Mouse (Mus musculus) cortical plate, adult 2 months (tissue): Measurements from ENCODE around the gene Rundc3a.

ENCODE experiments used
- CTCF ChIP-seq: fragments of 200-500 bp; IDR thresholded peaks from 2 replicates; pipeline ENCODE4 v1.5.1; 2011; ENCODE audit warnings: mild to moderate bottlenecking, control low read depth, low read length; ENCODE audit not compliant: insufficient read depth; ENCODE audit errors: extremely low read depth
- POLR2A ChIP-seq: fragments of 200-500 bp; IDR thresholded peaks from 2 replicates; pipeline ENCODE4 v1.6.1; 2011; ENCODE audit warnings: mild to moderate bottlenecking, low read length, control low read depth; ENCODE audit not compliant: insufficient read depth; ENCODE audit errors: extremely low read depth

GRCm38 (mm10) chr11:102432896-102433295 is 39.7 kb downstream of the Rundc3a start:
- no peak for TF ChIP-seq CTCF
- no peak for TF ChIP-seq POLR2A
